Comparison of ENCODE assay signal across 21 mouse cellular contexts in the genomic region with DNA sequence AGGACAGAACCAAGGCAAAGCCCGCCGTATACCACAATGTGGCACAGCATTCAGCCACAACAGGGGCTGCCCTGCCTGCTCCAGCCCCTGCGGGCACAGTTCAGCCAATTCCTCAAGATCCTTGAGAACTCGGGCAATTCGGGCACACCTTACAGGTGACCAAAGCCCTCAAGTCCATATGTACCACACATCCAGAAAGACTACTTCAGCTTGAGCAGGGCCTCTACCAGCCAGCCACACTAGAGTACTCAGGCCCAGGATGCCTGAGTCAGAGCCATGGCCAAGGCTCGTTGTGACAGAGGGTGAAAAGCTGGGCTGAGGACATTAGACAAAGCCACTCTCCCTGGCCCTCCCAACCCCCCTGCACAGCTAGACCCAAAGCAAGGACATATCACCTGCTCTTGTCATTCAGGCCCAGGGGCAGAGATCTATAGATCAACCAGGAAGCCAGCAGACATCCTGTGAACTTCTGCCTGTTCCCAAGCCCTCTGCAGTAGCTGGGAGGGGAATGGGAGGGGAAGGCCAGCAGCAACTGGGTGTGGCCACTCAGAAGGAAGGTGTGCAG. TPM values are rescaled to one million over a fixed set of nuclear protein-coding genes. Genes with fewer than 3 reads are reported as not detected.
DNase-seq lines count a peak whose midpoint lies in the region; ATAC-seq and TF ChIP-seq lines count a peak whose summit lies in the region.
"Had no signal": no experiment of that assay in that cellular context is flagged by ENCODE, and none has a peak within 500 bp of the region (broad histone marks: within the 10 kb centered on the region; RNA-seq: fewer than 3 reads in every experiment).

No protein-coding gene starts in this region.

- no peaks in the 10 kb centered on the region for H3K27me3 ChIP-seq in heart, embryonic 12.5 days (replicated peaks)
- H3K27me3 ChIP-seq in heart, embryonic 11.5 days (ENCODE audit: control insufficient read depth, insufficient read depth, low read length) = no peaks in the 10 kb centered on the region
- H3K27me3 ChIP-seq in liver, embryonic 14.5 days (ENCODE audit: control insufficient read depth, insufficient read depth, low read length) = no peaks in the 10 kb centered on the region
- H3K27me3 ChIP-seq in limb, embryonic 10.5 days (ENCODE audit: low read depth, poor library complexity, severe bottlenecking) = no peaks in the 10 kb centered on the region
- H3K27me3 ChIP-seq: CH12.LX; embryonic facial prominence, embryonic 13.5 days; forebrain, embryonic 13.5 days; Patski had no signal

- 0 out of 2 replicates have a peak overlapping the region, but pooled peaks have one; percentile 0 for H3K9ac ChIP-seq in heart, embryonic 12.5 days
- H3K9ac ChIP-seq in heart, embryonic 11.5 days (ENCODE audit: low read depth, low read length) = no peak overlapping the region
- H3K9ac ChIP-seq in liver, embryonic 14.5 days (replicated peaks) = no peak overlapping the region
- H3K9ac ChIP-seq: embryonic facial prominence, embryonic 13.5 days; forebrain, embryonic 13.5 days had no signal

- ATAC-seq in heart, embryonic 12.5 days (ENCODE audit: insufficient number of reproducible peaks, low FRiP score) = no peak
- ATAC-seq in heart, embryonic 11.5 days (replicated peaks; ENCODE audit: insufficient number of reproducible peaks, low FRiP score, low TSS enrichment) = no peak
- ATAC-seq in liver, embryonic 14.5 days (ENCODE audit: insufficient read depth) = no peak
- no peak for ATAC-seq in inflammation-experienced regulatory T-cells, adult 6 months
- ATAC-seq: forebrain, embryonic 13.5 days; midbrain, embryonic 16.5 days had no signal

- no peak overlapping the region for H3K4me2 ChIP-seq in heart, embryonic 12.5 days
- H3K4me2 ChIP-seq in heart, embryonic 11.5 days = no peak overlapping the region
- peak overlapping the region; percentile 51; the same call in 1 of the 2 replicates for H3K4me2 ChIP-seq in liver, embryonic 14.5 days (ENCODE audit: low read depth)
- H3K4me2 ChIP-seq: forebrain, embryonic 13.5 days had no signal

- peaks cover 74% of the 10 kb centered on the region for H3K4me1 ChIP-seq in heart, embryonic 12.5 days (replicated peaks)
- peaks cover 64% of the 10 kb centered on the region for H3K4me1 ChIP-seq in heart, embryonic 11.5 days (ENCODE audit: control insufficient read depth, insufficient read depth, low read length)
- H3K4me1 ChIP-seq in liver, embryonic 14.5 days (replicated peaks; ENCODE audit: control insufficient read depth in 2 of 2, insufficient read depth in 2 of 2, low read length in 1 of 2) = peaks cover 67 to 77% of the 10 kb centered on the region in 2 experiments
- peaks cover 38% of the 10 kb centered on the region for H3K4me1 ChIP-seq in limb, embryonic 10.5 days

- no peak for TF ChIP-seq CTCF in liver, embryonic 14.5 days (IDR thresholded peaks at IDR 0.05; ENCODE audit: low read depth)

- H3K4me3 ChIP-seq in heart, embryonic 12.5 days = no peak overlapping the region
- H3K4me3 ChIP-seq in heart, embryonic 11.5 days (ENCODE audit: low read depth, low read length) = no peak overlapping the region
- no peak overlapping the region for H3K4me3 ChIP-seq in liver, embryonic 14.5 days (ENCODE audit: insufficient read depth in 1 of 2, low read depth in 2 of 2, low read length in 2 of 2)
- no peak overlapping the region for H3K4me3 ChIP-seq in limb, embryonic 10.5 days
- H3K4me3 ChIP-seq: embryonic facial prominence, embryonic 13.5 days; forebrain, embryonic 13.5 days had no signal

- no peak for TF ChIP-seq EP300 in liver, embryonic 14.5 days (IDR thresholded peaks at IDR 0.05; ENCODE audit: low read depth)

- H3K36me3 ChIP-seq in heart, embryonic 12.5 days = peaks cover 20% of the 10 kb centered on the region
- H3K36me3 ChIP-seq in heart, embryonic 11.5 days (ENCODE audit: control insufficient read depth, insufficient read depth, low read length) = 0 out of 2 replicates have a peak, but pooled peaks cover 5% of the 10 kb centered on the region
- peaks cover 22% of the 10 kb centered on the region for H3K36me3 ChIP-seq in liver, embryonic 14.5 days (replicated peaks; ENCODE audit: control insufficient read depth, insufficient read depth, low read depth)
- peaks cover 58% of the 10 kb centered on the region for H3K36me3 ChIP-seq in limb, embryonic 10.5 days

- H3K9me3 ChIP-seq in heart, embryonic 12.5 days (replicated peaks) = no peaks in the 10 kb centered on the region
- H3K9me3 ChIP-seq in heart, embryonic 11.5 days (replicated peaks; ENCODE audit: control insufficient read depth, low read length) = no peaks in the 10 kb centered on the region
- H3K9me3 ChIP-seq in liver, embryonic 14.5 days (ENCODE audit: control insufficient read depth, low read length) = no peaks in the 10 kb centered on the region
- H3K9me3 ChIP-seq in limb, embryonic 10.5 days (replicated peaks) = no peaks in the 10 kb centered on the region
- H3K9me3 ChIP-seq: forebrain, embryonic 13.5 days had no signal

- peak; percentile 34 to 37 for DNase-seq in B cell, adult 2 months
- peak; percentile 14 for DNase-seq in R1 (ENCODE audit: low read depth, low spot score)
- DNase-seq in liver, embryonic 14.5 days (ENCODE audit: low read depth in 3 of 3, low spot score in 3 of 3) = no peak
- no peak for DNase-seq in limb, embryonic 10.5 days (ENCODE audit: low spot score)
- no peak for DNase-seq in urinary bladder, postnatal 4 days (ENCODE audit: low spot score in 2 of 2)
- DNase-seq: cerebellum, adult 11 months; cerebellum, postnatal 36 days; heart, adult 18-20 months; heart, postnatal 4 days; layer of hippocampus, adult 9-11 months; right cerebral cortex, postnatal 25 days had no signal

- no peak overlapping the region for H3K27ac ChIP-seq in heart, embryonic 12.5 days (ENCODE audit: poor library complexity, severe bottlenecking)
- no peak overlapping the region for H3K27ac ChIP-seq in heart, embryonic 11.5 days (ENCODE audit: low read depth, low read length)
- H3K27ac ChIP-seq in liver, embryonic 14.5 days = no peak overlapping the region
- no peak overlapping the region for H3K27ac ChIP-seq in limb, embryonic 10.5 days
- H3K27ac ChIP-seq: embryonic facial prominence, embryonic 13.5 days; forebrain, embryonic 13.5 days; kidney, postnatal 0 days; macrophage had no signal

- WGBS in heart, embryonic 12.5 days = 82% methylated on average over 6 of the region's 6 CpGs
- 90% methylated on average over 6 of the region's 6 CpGs for WGBS in heart, embryonic 11.5 days (ENCODE audit: insufficient replicate concordance)
- WGBS in liver, embryonic 14.5 days (ENCODE audit: insufficient replicate concordance) = 78% methylated on average over 6 of the region's 6 CpGs
- 89% methylated on average over 6 of the region's 6 CpGs for WGBS in limb, embryonic 10.5 days

RNA-seq across cellular contexts. Expression of a gene that starts 13.8 kb away (rescaled TPM):
- polyA plus RNA-seq in heart, embryonic 12.5 days (2016; fragmentation: Nextera tagmentation; extraction: Ambion mirVana) = 6.2 and 7.7 TPM in 2 replicates
- polyA plus RNA-seq in heart, embryonic 11.5 days (2014; fragmentation: Nextera tagmentation; extraction: Ambion mirVana) = 4.4 and 5.0 TPM in 2 replicates
- polyA plus RNA-seq in liver, embryonic 14.5 days (2012; rRNA removed) = 4.7 and 5.4 TPM in 2 replicates
- 2.9 and 3.4 TPM in 2 replicates for polyA plus RNA-seq in liver, embryonic 14.5 days (2014; fragmentation: Nextera tagmentation; extraction: Ambion mirVana)
- under 1 TPM in 2 of 3 experiments, not detected in 1; 0.72 to 0.73 TPM for polyA plus RNA-seq in inflammation-experienced regulatory T-cells, adult 6 months (2017; shearing (Covaris generic))
- polyA plus RNA-seq in limb, embryonic 10.5 days (2016; fragmentation: Nextera tagmentation; extraction: Ambion mirVana) = 5.8 and 9.7 TPM in 2 replicates

Comparison
In these comparisons a context has a peak if more than half of its experiments do, and no peak if none do; other contexts are left out.
1. DNase-seq: peak in B cell, adult 2 months (2 of 2) and R1 (single experiment); none in liver, embryonic 14.5 days (0 of 3), limb, embryonic 10.5 days (single experiment) and urinary bladder, postnatal 4 days (0 of 2).